Mouse (Mus musculus): ENCODE measurements around the gene Cers4.

Gene Cers4

GRCm38 (mm10) chr8:4492851-4493685 lies at the start of gene Cers4:
Cers4 (plus strand) TSS chr8:4493026.
- DNase-seq (ENCODE audit: low spot score in 2 of 2), result peak; percentile 86 to 88

GRCm38 (mm10) chr8:4458165-4458564 lies 34.7 kb upstream of the Cers4 start:
- DNase-seq (ENCODE audit: low spot score in 2 of 2), result no peak

GRCm38 (mm10) chr8:4463061-4463460 lies 29.8 kb upstream of the Cers4 start:
- DNase-seq (ENCODE audit: low spot score in 2 of 2), result no peak

GRCm38 (mm10) chr8:4474419-4475187 lies 18.2 kb upstream of the Cers4 start:
- DNase-seq (ENCODE audit: low spot score in 2 of 2), result no peak

- DNase-seq (ENCODE audit: low spot score in 2 of 2), result no peak
Observed at GRCm38 (mm10) chr8:4481154-4481553, 11.7 kb upstream of the Cers4 start.

GRCm38 (mm10) chr8:4481586-4481985 lies 11.2 kb upstream of the Cers4 start:
- no peak for DNase-seq (ENCODE audit: low spot score in 2 of 2)

GRCm38 (mm10) chr8:4482501-4482900 lies 10.3 kb upstream of the Cers4 start:
- DNase-seq (ENCODE audit: low spot score in 2 of 2), result no peak

GRCm38 (mm10) chr8:4483330-4483729 lies 9.5 kb upstream of the Cers4 start:
- DNase-seq (ENCODE audit: low spot score in 2 of 2), result no peak

GRCm38 (mm10) chr8:4493686-4494440 lies 1.0 kb downstream of the Cers4 start:
- DNase-seq (ENCODE audit: low spot score in 2 of 2), result peak in 1 of 2 experiments; percentile 22

- no peak for DNase-seq (ENCODE audit: low spot score in 2 of 2)
Observed at GRCm38 (mm10) chr8:4495976-4496375, 3.1 kb downstream of the Cers4 start.

GRCm38 (mm10) chr8:4497610-4498009 lies 4.8 kb downstream of the Cers4 start:
- no peak for DNase-seq (ENCODE audit: low spot score in 2 of 2)

- no peak for DNase-seq (ENCODE audit: low spot score in 2 of 2)
Observed at GRCm38 (mm10) chr8:4505364-4505763, 12.5 kb downstream of the Cers4 start.

GRCm38 (mm10) chr8:4507527-4507926 lies 14.7 kb downstream of the Cers4 start:
- no peak for DNase-seq (ENCODE audit: low spot score in 2 of 2)

- no peak for DNase-seq (ENCODE audit: low spot score in 2 of 2)
Observed at GRCm38 (mm10) chr8:4510824-4511223, 18.0 kb downstream of the Cers4 start.

- DNase-seq (ENCODE audit: low spot score in 2 of 2), result no peak
Observed at GRCm38 (mm10) chr8:4511429-4512115, 18.7 kb downstream of the Cers4 start.

GRCm38 (mm10) chr8:4512116-4512495 lies 19.3 kb downstream of the Cers4 start:
- no peak for DNase-seq (ENCODE audit: low spot score in 2 of 2)

GRCm38 (mm10) chr8:4516162-4516561 lies 23.3 kb downstream of the Cers4 start:
- DNase-seq (ENCODE audit: low spot score in 2 of 2), result peak; percentile 19 to 52

GRCm38 (mm10) chr8:4521472-4521871 lies 28.6 kb downstream of the Cers4 start:
- peak in 1 of 2 experiments; percentile 8 for DNase-seq (ENCODE audit: low spot score in 2 of 2)

- DNase-seq (ENCODE audit: low spot score in 2 of 2), result no peak
Observed at GRCm38 (mm10) chr8:4523525-4523924, 30.7 kb downstream of the Cers4 start.

Data from natural killer cell, adult 2 months (primary cell).